Mouse (Mus musculus) CH12.LX (cell line): ENCODE results near the gene Snta1. TPM values are rescaled to one million over a fixed set of nuclear protein-coding genes. Genes with fewer than 3 reads are reported as not detected.
A peak's percentile ranks its signal among the peaks of the same experiment; 100 is the strongest.

Source experiments
- DNase-seq: peaks from one replicate; pipeline ENCODE4 v3.0.0-alpha.2; 2013; ENCODE audit errors: extremely low read depth
- H3K27ac ChIP-seq: 2 replicates; pipeline ENCODE4 v1.5.1; 2012; ENCODE audit warnings: low read depth, mild to moderate bottlenecking, control low read depth, moderate library complexity; ENCODE audit not compliant: insufficient read depth
- H3K27me3 ChIP-seq: replicated peaks from 2 replicates; pipeline ENCODE3; 2012; ENCODE audit warnings: inconsistent platforms
- H3K36me3 ChIP-seq, 2 experiments: replicated peaks in 1 of 2; 2 replicates each; pipeline versions ENCODE3 to v1.6.1; 2012; ENCODE audit warnings: inconsistent platforms in 1 of 2, low read length in 1 of 2, mild to moderate bottlenecking in 1 of 2, mixed read lengths in 1 of 2, moderate library complexity in 1 of 2; ENCODE audit not compliant: control insufficient read depth in 1 of 2, insufficient read depth in 1 of 2
- H3K4me1 ChIP-seq, 2 experiments: 2 replicates each; pipeline ENCODE4 v1.6.1; 2012; ENCODE audit warnings: inconsistent platforms in 1 of 2, moderate library complexity in 1 of 2; ENCODE audit not compliant: insufficient read depth in 2 of 2, control insufficient read depth in 1 of 2
- H3K4me2 ChIP-seq: 2 replicates; pipeline ENCODE4 v1.6.1; 2012; ENCODE audit warnings: low read depth, mild to moderate bottlenecking, control low read depth; ENCODE audit not compliant: poor library complexity, insufficient read depth, severe bottlenecking
- H3K4me3 ChIP-seq, 3 experiments: fragments of 150-350 bp in 1 of 3; sonication (generic) in 1 of 3; replicated peaks in 1 of 3; 2 replicates each; pipeline versions ENCODE3 to v1.5.1; 2011 to 2012; ENCODE audit warnings: low read depth in 2 of 3, low read length in 2 of 3, mild to moderate bottlenecking in 2 of 3, moderate library complexity in 2 of 3, control low read depth in 1 of 3, improper control_type of control experiment in 1 of 3, inconsistent platforms in 1 of 3, mixed read lengths in 1 of 3; ENCODE audit not compliant: poor library complexity in 1 of 3
- H3K79me2 ChIP-seq: replicated peaks from 2 replicates; pipeline ENCODE4 v1.6.1; 2012; ENCODE audit warnings: mild to moderate bottlenecking, moderate library complexity; ENCODE audit not compliant: control insufficient read depth, poor library complexity, insufficient read depth, severe bottlenecking; ENCODE audit errors: extremely low read depth
- H3K9ac ChIP-seq: 2 replicates; pipeline ENCODE4 v1.6.1; 2012; ENCODE audit warnings: low read depth, mild to moderate bottlenecking, control low read depth, moderate library complexity; ENCODE audit not compliant: insufficient read depth
- H3K9me3 ChIP-seq: replicated peaks from 2 replicates; pipeline ENCODE3; 2012; ENCODE audit warnings: low read length, inconsistent platforms, mixed read lengths
- BHLHE40 ChIP-seq: IDR thresholded peaks from 2 replicates; pipeline ENCODE4 v1.6.1; 2011; ENCODE audit warnings: mild to moderate bottlenecking, low read depth, low read length, improper control_type of control experiment
- CHD2 ChIP-seq: IDR thresholded peaks from 2 replicates; pipeline ENCODE4 v1.6.1; 2011; ENCODE audit warnings: low read length, improper control_type of control experiment
- E2F4 ChIP-seq: IDR thresholded peaks from 2 replicates; pipeline ENCODE4 v1.6.1; 2011; ENCODE audit warnings: low read depth, low read length, improper control_type of control experiment; ENCODE audit not compliant: insufficient replicate concordance
- ELF1 ChIP-seq: IDR thresholded peaks from 2 replicates; pipeline ENCODE4 v1.6.1; 2014; ENCODE audit warnings: low read depth, mild to moderate bottlenecking, inconsistent platforms, low read length, improper control_type of control experiment
- EP300 ChIP-seq: IDR thresholded peaks from 2 replicates; pipeline ENCODE4 v1.6.1; 2011; ENCODE audit warnings: low read length, improper control_type of control experiment
- GABPA ChIP-seq: IDR thresholded peaks from 2 replicates; pipeline ENCODE4 v1.6.1; 2012; ENCODE audit warnings: low read depth, low read length, improper control_type of control experiment, inconsistent platforms; ENCODE audit not compliant: insufficient replicate concordance
- HCFC1 ChIP-seq: IDR thresholded peaks from 2 replicates; pipeline ENCODE4 v1.6.1; 2012; ENCODE audit warnings: low read depth, mild to moderate bottlenecking, inconsistent platforms, low read length, improper control_type of control experiment
- IRF4 ChIP-seq: IDR thresholded peaks from 2 replicates; pipeline ENCODE4 v1.6.1; 2014; ENCODE audit warnings: low read depth, mild to moderate bottlenecking, inconsistent platforms, low read length, improper control_type of control experiment
- MAX ChIP-seq: IDR thresholded peaks from 2 replicates; pipeline ENCODE4 v1.6.1; 2011; ENCODE audit warnings: low read length, improper control_type of control experiment
- NELFE ChIP-seq: IDR thresholded peaks from 2 replicates; pipeline ENCODE4 v1.6.1; 2011; ENCODE audit warnings: low read depth, low read length, improper control_type of control experiment
- NRF1 ChIP-seq: IDR thresholded peaks from 2 replicates; pipeline ENCODE4 v1.6.1; 2014; ENCODE audit warnings: low read depth, mild to moderate bottlenecking, inconsistent platforms, low read length, improper control_type of control experiment, moderate library complexity
- POLR2A ChIP-seq: IDR thresholded peaks from 2 replicates; pipeline ENCODE4 v1.6.1; 2011; ENCODE audit warnings: low read depth, mild to moderate bottlenecking, improper control_type of control experiment, low read length
- RAD21 ChIP-seq: IDR thresholded peaks from 2 replicates; pipeline ENCODE4 v1.6.1; 2011; ENCODE audit warnings: low read depth, mild to moderate bottlenecking, low read length, improper control_type of control experiment, moderate library complexity
- RCOR1 ChIP-seq: conservative IDR thresholded peaks from 2 replicates; pipeline ENCODE4 v1.6.1; 2012; ENCODE audit warnings: low read depth, mild to moderate bottlenecking, inconsistent platforms, low read length, improper control_type of control experiment
- SMC3 ChIP-seq: IDR thresholded peaks from 2 replicates; pipeline ENCODE4 v1.6.1; 2011; ENCODE audit warnings: low read depth, low read length, improper control_type of control experiment
- TBP ChIP-seq: conservative IDR thresholded peaks from 2 replicates; pipeline ENCODE4 v1.6.1; 2011; ENCODE audit warnings: low read depth, low read length, improper control_type of control experiment
- ZC3H11A ChIP-seq: IDR thresholded peaks from 2 replicates; pipeline ENCODE4 v1.6.1; 2012; ENCODE audit warnings: low read depth, mild to moderate bottlenecking, inconsistent platforms, low read length, improper control_type of control experiment
- ZNF384 ChIP-seq: IDR thresholded peaks from 2 replicates; pipeline ENCODE4 v1.6.1; 2012; ENCODE audit warnings: low read depth, low read length, improper control_type of control experiment, inconsistent platforms
- dilution Hi-C: fragments of 300-500 bp; cut with MboI; formaldehyde crosslinking; loops from 2 replicates; pipeline ENCODE4 v1.14.3; 2020; ENCODE audit warnings: low sequenced_read_pairs; ENCODE audit not compliant: extremely low pct_unique_long_range_greater_than_20kb, extremely low pct_ligation_motif_present
- in situ Hi-C: fragments of 300-500 bp; cut with MboI; formaldehyde crosslinking; loops from 3 replicates; pipeline ENCODE4 v1.14.3; 2019; ENCODE audit warnings: low sequenced_read_pairs, low pct_ligation_motif_present, low pct_unique_long_range_greater_than_20kb, mixed read lengths
- polyA plus RNA-seq: library from polyadenylated mRNA; unstranded; fragments of >175 nt; gene quantifications from 2 replicates; pipeline ENCODE4 v1.2.1, GENCODE M21; 2012; ENCODE audit warnings: low read depth; ENCODE audit not compliant: insufficient read length
- total RNA-seq, 2 experiments: library from RNA; depleted of rRNA; stranded (reverse); fragments of 300-350 nt in 1 of 2; fragments of >200 nt in 1 of 2; gene quantifications; 2 replicates each; pipeline ENCODE4 v1.2.3; 2012 to 2014

The Snta1 gene
- total and polyA plus RNA-seq, 3 experiments = 0.33 TPM; not detected in 2

DNA sequence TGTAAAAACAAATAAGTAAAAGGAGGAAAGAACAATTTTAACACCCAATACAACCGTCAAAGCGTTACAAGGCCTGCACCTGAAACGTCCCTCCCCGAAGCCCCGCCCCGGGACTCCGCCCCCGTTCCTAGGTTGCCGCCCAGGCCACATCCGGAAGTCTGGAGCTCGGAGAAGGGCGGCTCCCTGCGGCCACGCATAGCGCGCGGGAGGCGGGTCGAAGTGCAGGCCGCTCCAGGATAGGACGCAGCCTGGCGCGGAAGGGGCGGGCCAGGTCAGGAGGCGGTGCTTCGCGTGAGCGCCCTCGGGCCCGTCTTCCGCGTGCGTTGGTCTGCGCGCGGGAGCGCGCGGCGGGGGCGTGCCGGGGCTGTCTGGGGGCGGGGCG is 28.2 kb upstream of the Snta1 start:
- Histone ChIP-seq H3K4me1 (peaks cover 5 to 35% of the 10 kb centered on the region in 2 experiments; a peak in 3 of 4 replicates), H3K4me2 (peak overlapping the region; percentile 48), H3K9ac (no peak overlapping the region), H3K79me2 (peaks cover 23% of the 10 kb centered on the region), H3K9me3 (no peaks in the 10 kb centered on the region), H3K4me3 (peak overlapping the region in 2 of 3 experiments; percentile 43 to 59), H3K36me3 (peaks cover 0 to 1% of the 10 kb centered on the region in 2 experiments), H3K27ac (no peak overlapping the region)
- in situ Hi-C loops = no loop called here
- DNase-seq = peak; percentile 96
- TF ChIP-seq RAD21 (no peak), ELF1 (peak; percentile 96), NRF1 (peak; percentile 59), NELFE (peak; percentile 54; the same call in 1 of the 2 replicates), EP300 (no peak), ZC3H11A (no peak), HCFC1 (peak; percentile 60), POLR2A (peak; percentile 71), MAX (no peak), E2F4 (0 out of 2 replicates have a peak, but pooled peaks have one; percentile 39), TBP (no peak), IRF4 (no peak)
- TF ChIP-seq, all 38 proteins: peak for 6
- H3K27me3 ChIP-seq = no peaks in the 10 kb centered on the region
- dilution Hi-C loops = no loop called here

DNA sequence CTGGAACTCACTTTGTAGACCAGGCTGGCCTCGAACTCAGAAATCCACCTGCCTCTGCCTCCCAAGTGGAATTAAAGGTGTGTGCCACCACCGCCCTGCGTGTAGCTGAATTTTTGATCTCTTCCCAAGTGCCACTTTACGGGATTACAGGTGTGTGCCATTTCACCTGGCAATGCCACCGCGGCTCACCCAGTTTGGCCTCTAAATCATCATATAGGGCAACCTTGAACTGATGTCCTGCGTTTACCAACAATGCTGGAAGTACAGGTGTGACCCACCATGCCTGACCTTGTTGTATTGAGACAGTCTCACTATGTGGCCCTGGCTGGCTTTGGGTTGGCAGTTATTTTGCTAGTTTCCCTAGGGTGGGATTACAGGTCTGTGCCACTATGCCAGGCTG is 26.8 kb upstream of the Snta1 start:
- H3K36me3 ChIP-seq = peaks cover 0 to under 1% of the 10 kb centered on the region in 2 experiments
- TF ChIP-seq BHLHE40 = no peak
- TF ChIP-seq, all 38 proteins: peak for 0
- DNase-seq = no peak
- in situ Hi-C loops = no loop called here
- Histone ChIP-seq H3K27ac (no peak overlapping the region), H3K9ac (no peak overlapping the region), H3K4me2 (no peak overlapping the region), H3K9me3 (no peaks in the 10 kb centered on the region), H3K27me3 (no peaks in the 10 kb centered on the region), H3K4me3 (no peak overlapping the region), H3K79me2 (peaks cover 19% of the 10 kb centered on the region), H3K4me1 (peaks cover 5 to 30% of the 10 kb centered on the region in 2 experiments; a peak in 3 of 4 replicates)
- dilution Hi-C loops = no loop called here

DNA sequence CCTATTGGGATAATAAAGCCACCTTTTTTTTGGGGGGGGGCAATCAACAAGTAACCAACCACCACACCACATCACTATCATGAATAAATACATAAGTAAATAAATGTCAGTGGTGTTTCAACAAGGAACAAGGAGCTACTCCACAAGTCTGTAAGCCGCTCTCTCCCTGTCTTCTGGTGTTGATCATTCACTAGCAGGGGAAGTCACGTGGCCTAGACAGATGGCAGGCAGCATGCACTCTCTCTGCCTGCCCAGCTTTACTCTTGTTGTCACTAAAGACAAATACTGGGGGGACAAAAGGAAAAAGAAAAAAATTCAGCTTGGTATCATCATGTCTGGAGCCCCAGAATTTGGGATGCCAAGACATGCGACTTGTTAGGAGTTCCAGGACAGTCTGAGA is 25.5 kb upstream of the Snta1 start:
- no peak for DNase-seq
- TF ChIP-seq GABPA (no peak), ZNF384 (no peak), E2F4 (no peak), SMC3 (no peak), CHD2 (no peak), RAD21 (no peak), RCOR1 (no peak), POLR2A (no peak), NRF1 (no peak), ELF1 (no peak)
- Histone ChIP-seq H3K79me2 (peaks cover 12% of the 10 kb centered on the region), H3K27ac (no peak overlapping the region), H3K36me3 (no peaks in the 10 kb centered on the region), H3K4me2 (no peak overlapping the region), H3K9ac (no peak overlapping the region), H3K27me3 (no peaks in the 10 kb centered on the region), H3K4me1 (peaks cover 5 to 22% of the 10 kb centered on the region in 2 experiments; a peak in 3 of 4 replicates), H3K4me3 (no peak overlapping the region), H3K9me3 (no peaks in the 10 kb centered on the region)
- in situ Hi-C loops = no loop called here
- dilution Hi-C loops = no loop called here
